In genomic region chr10:60354003-60354325, GRCm38 (mm10) we compare ENCODE assay signal across 25 mouse cellular contexts. TPM values are rescaled to one million over a fixed set of nuclear protein-coding genes. Genes with fewer than 3 reads are reported as not detected.
A peak's percentile ranks its signal among the peaks of the same experiment; 100 is the strongest.
DNase-seq lines count a peak whose midpoint lies in the region; ATAC-seq and TF ChIP-seq lines count a peak whose summit lies in the region.
"Had no signal": no experiment of that assay in that cellular context is flagged by ENCODE, and none has a peak within 500 bp of the region (broad histone marks: within the 10 kb centered on the region; RNA-seq: fewer than 3 reads in every experiment).

No protein-coding gene starts in this region.

- DNase-seq in gastrocnemius, adult 2 months, result no peak
- no peak for DNase-seq in gastrocnemius, postnatal 4 days (ENCODE audit: low spot score in 2 of 2)
- DNase-seq in heart, postnatal 0 days (ENCODE audit: low spot score), result no peak
- no peak for DNase-seq in embryonic facial prominence, embryonic 10.5 days (ENCODE audit: low spot score)
- DNase-seq: adrenal gland, postnatal 14 days; cerebellum, adult 11 months; gastrocnemius, postnatal 14 days; kidney, adult 2 months; lung, adult 18-20 months; right cerebral cortex, postnatal 25 days; thymus, postnatal 25 days had no signal

- 0 out of 2 replicates have a peak, but pooled peaks cover 15% of the 10 kb centered on the region for H3K4me1 ChIP-seq in heart, postnatal 0 days (ENCODE audit: control insufficient read depth, insufficient read depth)
- peaks cover 45% of the 10 kb centered on the region for H3K4me1 ChIP-seq in heart, embryonic 12.5 days (replicated peaks)
- peaks cover 78% of the 10 kb centered on the region for H3K4me1 ChIP-seq in embryonic facial prominence, embryonic 10.5 days
- peaks cover 43% of the 10 kb centered on the region for H3K4me1 ChIP-seq in limb, embryonic 12.5 days (replicated peaks)

- no peak for TF ChIP-seq CTCF in gastrocnemius, adult 2 months (IDR thresholded peaks at IDR 0.05)
- no peak for TF ChIP-seq CTCF in heart, postnatal 0 days (IDR thresholded peaks at IDR 0.05; ENCODE audit: low read depth)

- no peaks in the 10 kb centered on the region for H3K9me3 ChIP-seq in heart, postnatal 0 days (replicated peaks; ENCODE audit: control insufficient read depth, low read length)
- no peaks in the 10 kb centered on the region for H3K9me3 ChIP-seq in heart, embryonic 12.5 days (replicated peaks)
- H3K9me3 ChIP-seq in embryonic facial prominence, embryonic 10.5 days, result no peaks in the 10 kb centered on the region
- H3K9me3 ChIP-seq in limb, embryonic 12.5 days, result no peaks in the 10 kb centered on the region
- H3K9me3 ChIP-seq: G1E; megakaryocyte, embryonic 14.5 days; neural tube, embryonic 15.5 days had no signal

- intact Hi-C loops in gastrocnemius, adult 2 months (cut with DNase I), result no loop called here

- ATAC-seq in heart, postnatal 0 days (ENCODE audit: insufficient read depth, low read depth), result no peak
- ATAC-seq in heart, embryonic 12.5 days (ENCODE audit: insufficient number of reproducible peaks, low FRiP score), result no peak
- ATAC-seq in limb, embryonic 12.5 days (ENCODE audit: insufficient number of reproducible peaks, insufficient read depth, low FRiP score, low TSS enrichment, low read depth), result no peak
- ATAC-seq in activated CD4-positive, CD25-positive, alpha-beta regulatory T cell, adult 4 months, result no peak
- ATAC-seq: forebrain, embryonic 14.5 days; hindbrain, embryonic 16.5 days; midbrain, embryonic 16.5 days had no signal

- no peaks in the 10 kb centered on the region for H3K27me3 ChIP-seq in heart, postnatal 0 days (ENCODE audit: control insufficient read depth, insufficient read depth, low read length)
- H3K27me3 ChIP-seq in heart, embryonic 12.5 days (replicated peaks), result no peaks in the 10 kb centered on the region
- H3K27me3 ChIP-seq in embryonic facial prominence, embryonic 10.5 days (replicated peaks; ENCODE audit: low read depth, poor library complexity, severe bottlenecking), result peaks cover 2% of the 10 kb centered on the region; the same call in 1 of the 2 replicates
- H3K27me3 ChIP-seq in limb, embryonic 12.5 days, result no peaks in the 10 kb centered on the region
- H3K27me3 ChIP-seq: megakaryocyte, embryonic 14.5 days; neural tube, embryonic 15.5 days had no signal

- H3K4me2 ChIP-seq in heart, postnatal 0 days (ENCODE audit: low read depth, low read length), result no peak overlapping the region
- no peak overlapping the region for H3K4me2 ChIP-seq in heart, embryonic 12.5 days
- no peak overlapping the region for H3K4me2 ChIP-seq in limb, embryonic 12.5 days
- H3K4me2 ChIP-seq: neural tube, embryonic 15.5 days had no signal

- no peaks in the 10 kb centered on the region for H3K36me3 ChIP-seq in heart, postnatal 0 days (replicated peaks; ENCODE audit: control insufficient read depth, insufficient read depth, low read length)
- no peaks in the 10 kb centered on the region for H3K36me3 ChIP-seq in heart, embryonic 12.5 days
- H3K36me3 ChIP-seq in embryonic facial prominence, embryonic 10.5 days (replicated peaks), result no peaks in the 10 kb centered on the region
- no peaks in the 10 kb centered on the region for H3K36me3 ChIP-seq in limb, embryonic 12.5 days
- H3K36me3 ChIP-seq: G1E; neural tube, embryonic 15.5 days had no signal

- TF ChIP-seq EP300 in heart, postnatal 0 days (IDR thresholded peaks at IDR 0.05; ENCODE audit: low read depth), result no peak

- 90% methylated on average over 4 of the region's 4 CpGs for WGBS in heart, postnatal 0 days
- WGBS in heart, embryonic 12.5 days, result 85% methylated on average over 4 of the region's 4 CpGs
- WGBS in embryonic facial prominence, embryonic 10.5 days, result 87% methylated on average over 4 of the region's 4 CpGs
- WGBS in limb, embryonic 12.5 days, result 91% methylated on average over 4 of the region's 4 CpGs

- H3K4me3 ChIP-seq in gastrocnemius, adult 2 months, result no peak overlapping the region
- H3K4me3 ChIP-seq in heart, postnatal 0 days (ENCODE audit: low read depth, low read length), result no peak overlapping the region
- H3K4me3 ChIP-seq in heart, embryonic 12.5 days, result no peak overlapping the region
- no peak overlapping the region for H3K4me3 ChIP-seq in embryonic facial prominence, embryonic 10.5 days
- H3K4me3 ChIP-seq in limb, embryonic 12.5 days (replicated peaks), result no peak overlapping the region
- H3K4me3 ChIP-seq: megakaryocyte, embryonic 14.5 days; neural tube, embryonic 15.5 days had no signal

- H3K27ac ChIP-seq in gastrocnemius, adult 2 months, result peak overlapping the region; percentile 78
- H3K27ac ChIP-seq in heart, postnatal 0 days (ENCODE audit: low read depth), result 0 out of 2 replicates have a peak overlapping the region, but pooled peaks have one; percentile 23
- no peak overlapping the region for H3K27ac ChIP-seq in heart, embryonic 12.5 days (ENCODE audit: poor library complexity, severe bottlenecking)
- H3K27ac ChIP-seq in embryonic facial prominence, embryonic 10.5 days (replicated peaks), result peak overlapping the region; percentile 72
- H3K27ac ChIP-seq in limb, embryonic 12.5 days, result peak overlapping the region; percentile 62; the same call in 1 of the 2 replicates
- H3K27ac ChIP-seq: neural tube, embryonic 15.5 days had no signal

- no peak overlapping the region for H3K9ac ChIP-seq in heart, postnatal 0 days (replicated peaks; ENCODE audit: low read depth, low read length)
- H3K9ac ChIP-seq in heart, embryonic 12.5 days, result no peak overlapping the region
- H3K9ac ChIP-seq in limb, embryonic 12.5 days (replicated peaks), result no peak overlapping the region
- H3K9ac ChIP-seq: neural tube, embryonic 15.5 days had no signal

RNA-seq across cellular contexts. Expression of gene Vsir, which starts 7.3 kb away (rescaled TPM):
- 1 to 10 TPM; 6.2 to 6.4 TPM for total RNA-seq in gastrocnemius, adult 2 months (2021)
- 10 to 100 TPM; 16.9 to 17.9 TPM for total RNA-seq in gastrocnemius, postnatal 4 days (2021)
- 8.3 and 117 TPM in 2 replicates for total RNA-seq in heart, postnatal 0 days (2014; rRNA removed; ENCODE audit: low replicate concordance)
- 4.6 and 4.7 TPM in 2 replicates for polyA plus RNA-seq in heart, postnatal 0 days (2015; fragmentation: Nextera tagmentation; extraction: Ambion mirVana)
- 1.8 TPM in 2 replicates for polyA plus RNA-seq in heart, embryonic 12.5 days (2016; fragmentation: Nextera tagmentation; extraction: Ambion mirVana)
- 2.3 and 2.6 TPM in 2 replicates for polyA plus RNA-seq in embryonic facial prominence, embryonic 10.5 days (2016; fragmentation: Nextera tagmentation; extraction: Ambion mirVana)
- 1.7 and 1.8 TPM in 2 replicates for polyA plus RNA-seq in limb, embryonic 12.5 days (2016; fragmentation: Nextera tagmentation; extraction: Ambion mirVana)
- 100 to 1,000 TPM; 182 to 186 TPM for polyA plus RNA-seq in activated CD4-positive, CD25-positive, alpha-beta regulatory T cell, adult 4 months (2017; shearing (Covaris generic))

RNA-seq across cellular contexts. Expression of gene Gm17455, which starts 45.6 kb away (rescaled TPM):
- under 1 TPM in 1 of 2 experiments, not detected in 1; 0.31 TPM for total RNA-seq in gastrocnemius, adult 2 months (2021)
- total RNA-seq in gastrocnemius, postnatal 4 days (2021), result 1 to 10 TPM in 1 of 2 experiments, under 1 TPM in 1; 0.64 to 1.1 TPM
- not detected in 2 replicates for total RNA-seq in heart, postnatal 0 days (2014; rRNA removed; ENCODE audit: low replicate concordance)
- 0.38 TPM in 2 replicates for polyA plus RNA-seq in heart, postnatal 0 days (2015; fragmentation: Nextera tagmentation; extraction: Ambion mirVana)
- 0.20 and 0.31 TPM in 2 replicates for polyA plus RNA-seq in heart, embryonic 12.5 days (2016; fragmentation: Nextera tagmentation; extraction: Ambion mirVana)
- 0.96 and 2.6 TPM in 2 replicates for polyA plus RNA-seq in embryonic facial prominence, embryonic 10.5 days (2016; fragmentation: Nextera tagmentation; extraction: Ambion mirVana)
- polyA plus RNA-seq in limb, embryonic 12.5 days (2016; fragmentation: Nextera tagmentation; extraction: Ambion mirVana), result 1.6 and 1.8 TPM in 2 replicates
- under 1 TPM in 1 of 2 experiments, not detected in 1; 0.84 TPM for polyA plus RNA-seq in activated CD4-positive, CD25-positive, alpha-beta regulatory T cell, adult 4 months (2017; shearing (Covaris generic))
- total RNA-seq: adrenal gland, postnatal 14 days; G1E; left cerebral cortex, adult 18-20 months; left cerebral cortex, postnatal 36 days; liver, adult 2 months had no signal
- polyA plus RNA-seq: G1E; heart, embryonic 14.5 days; kidney, adult 2 months; liver, adult 2 months; testis, adult 2 months had no signal

Comparison
In these comparisons a context has a peak if more than half of its experiments do, and no peak if none do; other contexts are left out.
1. RNA of gene Vsir, which starts 7.3 kb away (polyA plus RNA-seq): 182 to 186 TPM in activated CD4-positive, CD25-positive, alpha-beta regulatory T cell, adult 4 months; 4.6 to 4.7 TPM in heart, postnatal 0 days, 2.3 to 2.6 TPM in embryonic facial prominence, embryonic 10.5 days, 1.7 to 1.8 TPM in limb, embryonic 12.5 days and 1.8 TPM in heart, embryonic 12.5 days; every median in the first group is over 10 times any median in the second.